Mouse (Mus musculus) hindbrain, embryonic 16.5 days (tissue): ENCODE data around the gene Scamp2. TPM values are rescaled to one million over a fixed set of nuclear protein-coding genes. Genes with fewer than 3 reads are reported as not detected.

ENCODE experiments used
- ATAC-seq: fragments of 200-750 bp; cut with Nextera tagmentation; 2 replicates; pipeline ENCODE4 v1.8.0; 2017; ENCODE audit warnings: moderate TSS enrichment, moderate library complexity
- H3K27ac ChIP-seq: fragments of 300-500 bp; sonication (generic); 2 replicates; pipeline ENCODE4 v1.5.1; 2014; ENCODE audit warnings: low read depth, mild to moderate bottlenecking, control low read depth, low read length, moderate library complexity
- H3K27me3 ChIP-seq: fragments of 300-500 bp; sonication (generic); replicated peaks from 2 replicates; pipeline ENCODE4 v1.6.1; 2014; ENCODE audit warnings: low read length; ENCODE audit not compliant: control insufficient read depth, insufficient read depth
- H3K36me3 ChIP-seq: fragments of 300-500 bp; sonication (generic); 2 replicates; pipeline ENCODE4 v1.6.1; 2014; ENCODE audit warnings: mild to moderate bottlenecking, low read length, moderate library complexity, mixed read lengths; ENCODE audit not compliant: control insufficient read depth, insufficient read depth
- H3K4me1 ChIP-seq: fragments of 300-500 bp; sonication (generic); 2 replicates; pipeline ENCODE4 v1.6.1; 2014; ENCODE audit warnings: low read depth, low read length; ENCODE audit not compliant: control insufficient read depth, insufficient read depth
- H3K4me2 ChIP-seq: fragments of 300-500 bp; sonication (generic); 2 replicates; pipeline ENCODE4 v1.6.1; 2014; ENCODE audit warnings: mild to moderate bottlenecking, low read length, control low read depth, moderate library complexity
- H3K4me3 ChIP-seq: fragments of 300-500 bp; sonication (generic); 2 replicates; pipeline ENCODE4 v1.5.1; 2014; ENCODE audit warnings: mild to moderate bottlenecking, low read length, control low read depth, moderate library complexity
- H3K9ac ChIP-seq: fragments of 300-500 bp; sonication (generic); 2 replicates; pipeline ENCODE4 v1.6.1; 2014; ENCODE audit warnings: low read depth, mild to moderate bottlenecking, control low read depth, low read length, moderate library complexity
- H3K9me3 ChIP-seq: fragments of 300-500 bp; sonication (generic); 2 replicates; pipeline ENCODE4 v1.6.1; 2014; ENCODE audit warnings: mild to moderate bottlenecking, low read length, moderate library complexity; ENCODE audit not compliant: control insufficient read depth
- WGBS: fragments of 180-500 bp; shearing (Covaris S2); extraction: QIAGEN DNeasy Blood & Tissue Kit; methylation state at CpG from one replicate; pipeline ENCODE4 v1.1.7; 2014; 5-methylcytosine and 5-hydroxymethylcytosine counted together
- polyA plus RNA-seq: library from polyadenylated mRNA; unstranded; fragments of >200 nt; fragmentation: Nextera tagmentation; extraction: Ambion mirVana; gene quantifications from 2 replicates; pipeline ENCODE4 v1.2.1, GENCODE M21; 2015

The Scamp2 gene
- polyA plus RNA-seq, 1 experiment from 2014 or later, result 49.4 TPM

DNA sequence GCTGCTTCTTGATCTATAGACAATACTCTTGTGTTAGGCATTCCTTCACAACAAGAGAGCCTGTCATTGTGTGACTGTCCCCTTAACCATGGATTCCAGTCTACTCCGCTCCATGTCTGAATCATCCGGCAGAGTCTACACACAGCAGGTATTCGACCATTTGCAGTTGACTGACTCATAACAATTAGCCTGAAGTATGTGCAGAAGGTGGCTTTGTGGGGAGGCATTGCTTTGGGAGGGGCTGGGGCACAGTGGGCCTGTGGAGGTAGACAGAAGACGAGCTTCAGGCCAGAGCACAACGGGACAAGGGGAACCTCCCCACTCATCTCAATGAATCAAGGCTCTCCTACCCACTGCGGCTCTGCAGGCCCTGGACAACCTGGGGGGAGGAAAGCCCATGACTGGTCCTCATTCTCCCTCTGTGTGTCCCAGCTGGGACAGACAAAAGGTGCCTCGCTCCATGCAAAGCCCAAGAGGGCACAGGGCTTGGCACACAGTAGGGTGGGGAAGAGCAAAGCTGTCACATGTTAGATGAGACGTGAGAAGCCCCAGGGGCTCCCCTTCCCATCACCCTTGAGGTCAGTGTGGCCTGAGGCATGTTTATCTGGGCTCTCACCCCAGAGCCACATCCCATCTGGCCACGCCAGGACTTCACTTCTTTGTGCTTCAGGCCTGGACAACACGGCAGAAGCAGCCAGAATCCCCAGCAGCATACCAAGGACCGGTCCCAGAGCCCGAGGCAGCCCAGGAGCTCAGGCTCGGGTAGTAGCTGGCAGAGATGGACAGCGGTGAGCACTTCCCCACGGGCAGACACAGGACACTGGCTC is 65.1 kb downstream of the Scamp2 start:
- Histone ChIP-seq H3K27ac (no peak overlapping the region), H3K4me1 (no peaks in the 10 kb centered on the region), H3K36me3 (peaks cover 44% of the 10 kb centered on the region), H3K4me3 (no peak overlapping the region), H3K9me3 (no peaks in the 10 kb centered on the region), H3K9ac (no peak overlapping the region; the same call in 1 of the 2 replicates), H3K4me2 (no peak overlapping the region), H3K27me3 (no peaks in the 10 kb centered on the region)
- ATAC-seq, result no peak
- 62% methylated on average over 15 of the region's 15 CpGs for WGBS

- Histone ChIP-seq H3K9me3 (no peaks in the 10 kb centered on the region), H3K9ac (no peak overlapping the region), H3K36me3 (peaks cover 49% of the 10 kb centered on the region), H3K4me1 (no peaks in the 10 kb centered on the region), H3K27me3 (no peaks in the 10 kb centered on the region), H3K4me3 (no peak overlapping the region), H3K4me2 (no peak overlapping the region), H3K27ac (no peak overlapping the region)
- ATAC-seq, result no peak
- WGBS, result 85% methylated on average over 17 of the region's 17 CpGs
Measured at GRCm38 (mm10) chr9:57627191-57627590, 66.4 kb downstream of the Scamp2 start.

- H3K4me3 ChIP-seq, result no peak overlapping the region
- H3K4me2 ChIP-seq, result no peak overlapping the region
- H3K9me3 ChIP-seq, result no peaks in the 10 kb centered on the region
- H3K27me3 ChIP-seq, result no peaks in the 10 kb centered on the region
- H3K27ac ChIP-seq, result no peak overlapping the region
- WGBS, result 93% methylated on average over 11 of the region's 11 CpGs
- no peak overlapping the region for H3K9ac ChIP-seq
- H3K4me1 ChIP-seq, result no peaks in the 10 kb centered on the region
- no peak for ATAC-seq
- H3K36me3 ChIP-seq, result peaks cover 49% of the 10 kb centered on the region
Measured at GRCm38 (mm10) chr9:57627892-57628291, 67.1 kb downstream of the Scamp2 start.

GRCm38 (mm10) chr9:57628717-57629116 is 68.0 kb downstream of the Scamp2 start:
- no peak for ATAC-seq
- Histone ChIP-seq H3K9me3 (no peaks in the 10 kb centered on the region), H3K9ac (no peak overlapping the region; the same call in 1 of the 2 replicates), H3K4me3 (no peak overlapping the region), H3K4me1 (0 out of 2 replicates have a peak, but pooled peaks cover under 1% of the 10 kb centered on the region), H3K27me3 (no peaks in the 10 kb centered on the region), H3K36me3 (peaks cover 49% of the 10 kb centered on the region), H3K27ac (no peak overlapping the region), H3K4me2 (no peak overlapping the region)
- 92% methylated on average over 12 of the region's 12 CpGs for WGBS

- no peak overlapping the region; the same call in 1 of the 2 replicates for H3K9ac ChIP-seq
- no peak overlapping the region for H3K27ac ChIP-seq
- peak; percentile 67 for ATAC-seq
- no peaks in the 10 kb centered on the region for H3K27me3 ChIP-seq
- peaks cover 6% of the 10 kb centered on the region; the same call in 1 of the 2 replicates for H3K4me1 ChIP-seq
- H3K36me3 ChIP-seq, result peaks cover 49% of the 10 kb centered on the region
- H3K4me3 ChIP-seq, result no peak overlapping the region
- no peak overlapping the region for H3K4me2 ChIP-seq
- 73% methylated on average over 14 of the region's 14 CpGs for WGBS
- H3K9me3 ChIP-seq, result no peaks in the 10 kb centered on the region
Measured at GRCm38 (mm10) chr9:57629118-57629874, 68.6 kb downstream of the Scamp2 start.

DNA sequence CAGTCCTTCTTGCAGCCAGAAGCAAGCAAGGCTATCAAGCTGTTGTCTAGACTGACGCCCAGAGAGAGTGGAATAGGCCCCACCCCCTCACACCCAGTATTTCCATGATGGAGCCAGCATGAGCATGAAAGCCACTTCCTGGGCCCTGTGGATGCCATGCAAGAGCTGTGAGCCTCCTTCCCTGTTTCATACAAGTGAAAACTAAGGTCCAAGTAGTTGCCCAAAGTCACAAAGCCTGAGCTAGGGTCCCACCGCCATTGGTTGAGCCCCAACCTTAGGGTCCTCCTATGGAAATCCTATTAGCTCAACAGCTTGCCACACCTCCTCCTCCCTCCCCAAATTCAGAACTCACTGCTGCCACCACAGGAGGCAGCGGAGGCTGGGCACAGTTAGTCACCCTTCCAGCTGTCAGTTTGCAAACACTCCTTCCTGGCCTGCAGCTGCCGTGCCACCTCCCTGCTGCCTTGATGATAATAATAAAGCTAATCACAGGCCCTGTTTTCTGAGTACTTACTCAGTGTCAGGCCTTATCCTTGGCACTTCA is 72.8 kb downstream of the Scamp2 start:
- Histone ChIP-seq H3K27ac (no peak overlapping the region), H3K9me3 (no peaks in the 10 kb centered on the region), H3K36me3 (peaks cover 24% of the 10 kb centered on the region), H3K27me3 (no peaks in the 10 kb centered on the region), H3K4me3 (no peak overlapping the region), H3K9ac (no peak overlapping the region), H3K4me1 (peaks cover 20% of the 10 kb centered on the region), H3K4me2 (no peak overlapping the region)
- ATAC-seq, result no peak
- 33% methylated on average over 4 of the region's 4 CpGs for WGBS

- Histone ChIP-seq H3K9me3 (no peaks in the 10 kb centered on the region), H3K4me1 (peaks cover 57% of the 10 kb centered on the region), H3K27ac (peak overlapping the region; percentile 0; the same call in 1 of the 2 replicates), H3K9ac (no peak overlapping the region), H3K4me2 (no peak overlapping the region), H3K27me3 (no peaks in the 10 kb centered on the region), H3K36me3 (no peaks in the 10 kb centered on the region), H3K4me3 (no peak overlapping the region)
- no peak for ATAC-seq
- WGBS, result 76% methylated on average over 3 of the region's 3 CpGs
Measured at GRCm38 (mm10) chr9:57637272-57637671, 76.5 kb downstream of the Scamp2 start.

DNA sequence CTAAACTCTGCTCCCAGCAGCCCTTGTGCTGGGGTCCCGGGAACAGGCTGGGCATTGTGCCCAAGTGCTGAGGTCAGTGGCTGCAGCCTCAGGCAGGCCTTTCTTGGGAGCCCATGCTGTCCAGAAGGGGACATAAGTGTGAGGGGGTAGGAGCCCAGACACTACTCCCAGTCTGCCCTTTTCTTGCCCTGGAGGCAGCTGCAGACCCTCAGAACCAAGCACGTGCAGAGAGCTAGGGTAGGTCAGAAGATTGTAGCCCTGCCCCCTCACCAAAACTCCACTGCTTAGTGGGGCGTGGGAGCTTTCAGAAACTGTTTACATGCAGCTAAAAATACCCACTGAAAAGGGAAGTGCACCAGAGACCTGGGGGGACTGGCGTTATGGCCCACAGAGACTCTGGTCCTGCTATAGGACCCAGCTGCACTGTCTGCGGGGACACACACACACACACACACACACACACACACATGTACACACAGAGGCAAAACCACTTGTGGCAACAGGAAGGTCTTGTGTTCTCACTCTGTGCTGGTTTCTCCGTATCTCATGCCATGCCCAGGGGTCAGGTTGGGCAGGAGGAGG is 77.1 kb downstream of the Scamp2 start:
- H3K4me2 ChIP-seq, result no peak overlapping the region
- 41% methylated on average over 6 of the region's 6 CpGs for WGBS
- peaks cover 63% of the 10 kb centered on the region for H3K4me1 ChIP-seq
- H3K9me3 ChIP-seq, result no peaks in the 10 kb centered on the region
- H3K36me3 ChIP-seq, result no peaks in the 10 kb centered on the region
- H3K4me3 ChIP-seq, result no peak overlapping the region
- peak; percentile 41; the same call in 1 of the 2 replicates for ATAC-seq
- H3K27me3 ChIP-seq, result no peaks in the 10 kb centered on the region
- no peak overlapping the region for H3K9ac ChIP-seq
- H3K27ac ChIP-seq, result peak overlapping the region; percentile 42
